In the genomic region with DNA sequence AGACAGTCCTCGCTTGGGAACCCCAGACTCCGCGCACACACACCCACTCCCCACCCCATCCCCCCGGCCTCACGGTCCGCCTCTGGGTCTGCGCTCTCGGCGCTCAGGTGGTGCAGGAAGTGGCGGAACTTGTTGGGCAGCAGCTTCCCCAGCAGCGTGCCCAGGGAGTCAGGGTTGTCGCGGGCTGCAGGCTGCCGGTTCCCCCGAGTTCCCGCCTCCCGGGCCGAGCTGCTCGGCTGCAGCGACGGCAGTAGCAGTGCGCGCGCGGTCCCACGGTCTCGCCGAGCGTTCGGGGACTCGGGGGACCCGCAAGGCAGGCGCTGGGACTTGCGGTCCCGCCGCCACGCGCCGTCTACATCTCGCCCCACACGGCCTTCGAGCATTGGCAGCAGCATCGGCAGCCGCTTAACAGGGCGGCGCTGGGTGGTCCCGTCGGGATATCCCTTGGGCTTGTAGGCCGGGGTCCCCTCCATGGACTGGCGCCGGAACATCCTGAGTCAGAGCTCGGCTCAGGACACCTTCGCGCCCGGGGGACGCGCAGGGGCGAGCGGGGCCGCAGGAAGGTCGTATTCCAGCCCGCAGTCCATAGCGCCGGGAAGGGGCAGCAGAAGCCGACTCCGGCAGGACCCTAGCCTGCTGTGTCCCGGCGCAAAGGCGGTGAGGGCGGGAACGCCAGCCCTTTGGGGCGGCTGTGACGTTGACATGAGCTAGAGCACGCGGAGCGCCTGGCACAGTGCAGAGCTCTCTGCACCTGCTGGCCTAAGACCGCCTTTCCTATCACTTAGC, we compare ENCODE assay signal across 7 mouse cellular contexts. TPM values are rescaled to one million over a fixed set of nuclear protein-coding genes. Genes with fewer than 3 reads are reported as not detected.
A peak's percentile ranks its signal among the peaks of the same experiment; 100 is the strongest.
DNase-seq lines count a peak whose midpoint lies in the region; ATAC-seq and TF ChIP-seq lines count a peak whose summit lies in the region.

No protein-coding gene starts in this region.

- H3K9ac ChIP-seq in heart, embryonic 15.5 days, result peak overlapping the region; percentile 64
- peak overlapping the region; percentile 51 for H3K9ac ChIP-seq in midbrain, embryonic 14.5 days (replicated peaks; ENCODE audit: low read length)

- H3K4me2 ChIP-seq in heart, embryonic 15.5 days, result peak overlapping the region; percentile 100
- H3K4me2 ChIP-seq in midbrain, embryonic 14.5 days (ENCODE audit: low read length), result peak overlapping the region; percentile 80

- TF ChIP-seq POLR2A in testis, adult 2 months (IDR thresholded peaks at IDR 0.05; ENCODE audit: control insufficient read depth, low read depth, low read length), result peak; percentile 47; the same call in 1 of the 2 replicates

- H3K4me1 ChIP-seq in testis, adult 2 months (ENCODE audit: control insufficient read depth, insufficient read depth, low read length), result peaks cover 13% of the 10 kb centered on the region
- peaks cover 22% of the 10 kb centered on the region for H3K4me1 ChIP-seq in heart, embryonic 15.5 days (replicated peaks)
- H3K4me1 ChIP-seq in midbrain, embryonic 14.5 days (ENCODE audit: control insufficient read depth, insufficient read depth, low read length), result peaks cover 21% of the 10 kb centered on the region

- no peaks in the 10 kb centered on the region for H3K9me3 ChIP-seq in heart, embryonic 15.5 days (replicated peaks)
- H3K9me3 ChIP-seq in midbrain, embryonic 14.5 days (ENCODE audit: control insufficient read depth, low read length), result no peaks in the 10 kb centered on the region

- H3K4me3 ChIP-seq in testis, adult 2 months (ENCODE audit: control insufficient read depth, low read depth, low read length), result peak overlapping the region; percentile 74
- peak overlapping the region; percentile 58 for H3K4me3 ChIP-seq in heart, embryonic 15.5 days
- H3K4me3 ChIP-seq in midbrain, embryonic 14.5 days (replicated peaks; ENCODE audit: low read depth, low read length), result peak overlapping the region; percentile 39

- no peak for DNase-seq in testis, postnatal 14 days (ENCODE audit: low spot score)
- DNase-seq in embryo, embryonic 10.5 days (ENCODE audit: low spot score), result peak; percentile 70
- DNase-seq in kidney, postnatal 36 days, result peak; percentile 39 to 71
- DNase-seq in midbrain, embryonic 14.5 days, result peak; percentile 60

- peak; percentile 48; the same call in 1 of the 2 replicates for ATAC-seq in heart, embryonic 15.5 days (replicated peaks; ENCODE audit: insufficient number of reproducible peaks, insufficient read depth, low FRiP score, low read depth)
- no peak; the same call in 1 of the 2 replicates for ATAC-seq in midbrain, embryonic 14.5 days (ENCODE audit: low FRiP score, low TSS enrichment)
- ATAC-seq in monocyte, adult 5-6 weeks (replicated peaks; ENCODE audit: insufficient number of reproducible peaks, low FRiP score, low TSS enrichment, poor library complexity, severe bottlenecking), result no peak

- no peak for TF ChIP-seq CTCF in testis, adult 2 months (IDR thresholded peaks at IDR 0.05; ENCODE audit: control insufficient read depth, insufficient read depth, insufficient replicate concordance, low read depth, low read length)

- H3K36me3 ChIP-seq in testis, adult 2 months (ENCODE audit: control insufficient read depth, insufficient read depth, low read length), result no peaks in the 10 kb centered on the region
- no peaks in the 10 kb centered on the region for H3K36me3 ChIP-seq in heart, embryonic 15.5 days
- H3K36me3 ChIP-seq in midbrain, embryonic 14.5 days (ENCODE audit: control insufficient read depth, insufficient read depth, low read length), result no peaks in the 10 kb centered on the region

- WGBS in heart, embryonic 15.5 days, result 1% methylated on average over 77 of the region's 77 CpGs
- under 1% methylated on average over 77 of the region's 77 CpGs for WGBS in midbrain, embryonic 14.5 days

- H3K27ac ChIP-seq in testis, adult 2 months (ENCODE audit: control insufficient read depth, insufficient read depth, low read depth, low read length), result no peak overlapping the region
- H3K27ac ChIP-seq in heart, embryonic 15.5 days, result no peak overlapping the region
- H3K27ac ChIP-seq in midbrain, embryonic 14.5 days (replicated peaks; ENCODE audit: low read depth, low read length), result no peak overlapping the region

- H3K27me3 ChIP-seq in testis, adult 2 months (ENCODE audit: control insufficient read depth, insufficient read depth, low read length), result no peaks in the 10 kb centered on the region
- peaks cover 45% of the 10 kb centered on the region for H3K27me3 ChIP-seq in heart, embryonic 15.5 days
- peaks cover 18% of the 10 kb centered on the region for H3K27me3 ChIP-seq in midbrain, embryonic 14.5 days (ENCODE audit: control insufficient read depth, insufficient read depth, low read length)

RNA-seq across cellular contexts. Expression of a gene that starts 2.2 kb away (rescaled TPM):
- polyA plus RNA-seq in testis, adult 2 months (2012; rRNA removed), result 905 and 964 TPM in 2 replicates
- 2.1 and 2.6 TPM in 2 replicates for polyA plus RNA-seq in heart, embryonic 15.5 days (2015; fragmentation: Nextera tagmentation; extraction: Ambion mirVana)
- polyA plus RNA-seq in midbrain, embryonic 14.5 days (2014; fragmentation: Nextera tagmentation; extraction: Ambion mirVana), result 0.87 and 1.0 TPM in 2 replicates
- total RNA-seq in monocyte, adult 5-6 weeks (2017), result 0.68 TPM in 1 of 3 replicates, not detected in the others

RNA-seq across cellular contexts. Expression of a gene that starts 6.4 kb away (rescaled TPM):
- polyA plus RNA-seq in testis, adult 2 months (2012; rRNA removed), result 49.5 and 53.9 TPM in 2 replicates
- 75.8 and 77.2 TPM in 2 replicates for polyA plus RNA-seq in heart, embryonic 15.5 days (2015; fragmentation: Nextera tagmentation; extraction: Ambion mirVana)
- 114 and 122 TPM in 2 replicates for polyA plus RNA-seq in midbrain, embryonic 14.5 days (2014; fragmentation: Nextera tagmentation; extraction: Ambion mirVana)
- total RNA-seq in monocyte, adult 5-6 weeks (2017), result 7.1 to 15.9 TPM (median 9.9 TPM) in 3 replicates

RNA-seq across cellular contexts. Expression of a gene that starts 28.9 kb away (rescaled TPM):
- 9.3 and 10.5 TPM in 2 replicates for polyA plus RNA-seq in testis, adult 2 months (2012; rRNA removed)
- 17.2 and 22.4 TPM in 2 replicates for polyA plus RNA-seq in heart, embryonic 15.5 days (2015; fragmentation: Nextera tagmentation; extraction: Ambion mirVana)
- 38.5 and 42.7 TPM in 2 replicates for polyA plus RNA-seq in midbrain, embryonic 14.5 days (2014; fragmentation: Nextera tagmentation; extraction: Ambion mirVana)
- 20.4 to 45.6 TPM (median 27.7 TPM) in 3 replicates for total RNA-seq in monocyte, adult 5-6 weeks (2017)

RNA-seq across cellular contexts. Expression of a gene that starts 33.5 kb away (rescaled TPM):
- polyA plus RNA-seq in testis, adult 2 months (2012; rRNA removed), result 1.0 and 1.5 TPM in 2 replicates
- 14.1 and 20.1 TPM in 2 replicates for polyA plus RNA-seq in heart, embryonic 15.5 days (2015; fragmentation: Nextera tagmentation; extraction: Ambion mirVana)
- polyA plus RNA-seq in midbrain, embryonic 14.5 days (2014; fragmentation: Nextera tagmentation; extraction: Ambion mirVana), result 1.4 and 2.2 TPM in 2 replicates
- total RNA-seq in monocyte, adult 5-6 weeks (2017), result not detected in 3 replicates

Comparison
In these comparisons a context has a peak if more than half of its experiments do, and no peak if none do; other contexts are left out.
1. RNA of a gene that starts 2.2 kb away (polyA plus RNA-seq): 905 to 964 TPM in testis, adult 2 months; 2.1 to 2.6 TPM in heart, embryonic 15.5 days and 0.87 to 1.0 TPM in midbrain, embryonic 14.5 days; every median in the first group is over 100 times any median in the second.
2. Peak in every context shown above with its lines, with median percentiles within 50 percentile points of each other: H3K4me3 ChIP-seq.